Mouse (Mus musculus) adrenal gland, adult 2 months (tissue): ENCODE results near the gene Dok7. TPM values are rescaled to one million over a fixed set of nuclear protein-coding genes. Genes with fewer than 3 reads are reported as not detected.

Experiments
- DNase-seq: peaks from one replicate; pipeline ENCODE4 v3.0.0; 2021
- long read RNA-seq: library from polyadenylated mRNA; stranded (forward); transcript quantifications from one replicate; pipeline ENCODE4 v2.0.0, GENCODE M21; 2021
- polyA plus RNA-seq: library from polyadenylated mRNA; depleted of rRNA; stranded (reverse); fragments of >200 nt; gene quantifications from 2 replicates; pipeline ENCODE4 v1.2.3, GENCODE M21; 2012; rRNA removed
- total RNA-seq, 2 experiments: library from RNA; stranded (reverse); gene quantifications; 2 replicates each; pipeline ENCODE4 v1.2.3; 2021

Gene Dok7
- total RNA-seq: 10 to 100 TPM in 1 of 2 experiments, 1 to 10 TPM in 1; 4.8 to 17.0 TPM
- 12.4 and 12.7 TPM in 2 replicates for polyA plus RNA-seq
- long read RNA-seq, transcript Dok7-203 (7 exons, 2,779 nt): major isoform, 12 of 19 reads
- long read RNA-seq, partial matches to known transcripts: 4 of 19 reads
- long read RNA-seq, other reads (novel, unspliced or antisense): 2 of 19 reads

DNA sequence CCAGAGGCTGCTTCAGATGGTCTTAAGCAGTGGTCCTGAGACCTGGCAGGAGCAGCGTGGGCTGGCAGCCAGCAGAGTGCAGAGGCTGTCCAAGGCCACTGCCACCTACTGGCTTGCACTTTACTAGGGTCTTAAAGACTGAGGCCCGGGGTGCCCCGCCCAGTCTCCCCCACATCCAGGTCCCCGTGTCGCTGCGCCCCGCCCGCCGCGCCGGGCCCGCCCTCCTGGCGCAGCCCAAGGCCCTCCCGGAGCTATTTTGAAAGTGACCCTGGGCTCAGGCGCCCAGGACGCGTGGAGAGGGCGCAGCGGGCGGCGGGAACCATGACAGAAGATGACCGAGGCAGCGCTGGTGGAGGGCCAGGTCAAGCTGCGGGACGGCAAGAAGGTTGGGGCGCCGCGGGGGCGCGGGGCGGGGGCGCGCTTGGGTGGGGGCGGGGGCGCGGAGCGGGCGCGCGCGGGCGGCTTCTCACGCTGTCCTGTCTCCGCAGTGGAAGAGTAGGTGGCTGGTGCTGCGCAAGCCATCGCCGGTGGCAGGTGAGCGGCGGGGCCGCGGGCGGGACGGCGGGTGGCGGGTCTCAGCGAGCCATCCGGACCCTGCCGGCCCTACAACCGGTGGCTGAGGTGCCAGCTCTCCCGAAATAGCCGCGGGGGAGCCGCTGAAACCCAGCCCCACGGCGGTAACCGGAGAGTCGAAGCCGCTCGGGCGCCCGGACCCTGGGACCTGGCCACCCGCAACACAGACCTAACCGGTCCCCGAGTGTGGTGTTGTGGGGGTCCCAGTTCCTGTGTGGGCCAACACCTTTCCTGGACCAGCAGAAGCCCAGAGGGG lies at the start of gene Dok7:
Dok7 (plus strand) TSS at position 163 of the 829 bp plus-strand sequence.
- DNase-seq: peak; percentile 88

DNA sequence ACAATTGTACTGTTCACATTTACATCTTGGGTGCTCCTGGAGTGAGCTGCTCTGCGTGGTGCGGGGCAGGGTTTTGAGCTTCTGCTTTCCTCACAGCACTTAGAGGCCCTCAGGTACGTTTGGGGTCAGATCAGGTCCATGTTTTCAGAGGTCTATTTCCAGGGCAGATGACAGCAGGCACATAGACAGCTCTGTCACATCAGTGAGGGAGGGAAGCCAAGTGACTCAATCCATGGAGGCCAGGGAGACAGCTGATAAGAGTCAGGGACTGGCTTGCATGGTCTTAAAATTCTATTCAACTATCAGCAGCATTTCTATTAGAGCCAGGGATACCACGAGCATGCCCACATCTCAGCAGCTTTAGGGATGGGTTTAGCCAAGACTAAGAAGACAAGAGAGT lies 47.4 kb upstream of the Dok7 start:
- DNase-seq: peak; percentile 69

DNA sequence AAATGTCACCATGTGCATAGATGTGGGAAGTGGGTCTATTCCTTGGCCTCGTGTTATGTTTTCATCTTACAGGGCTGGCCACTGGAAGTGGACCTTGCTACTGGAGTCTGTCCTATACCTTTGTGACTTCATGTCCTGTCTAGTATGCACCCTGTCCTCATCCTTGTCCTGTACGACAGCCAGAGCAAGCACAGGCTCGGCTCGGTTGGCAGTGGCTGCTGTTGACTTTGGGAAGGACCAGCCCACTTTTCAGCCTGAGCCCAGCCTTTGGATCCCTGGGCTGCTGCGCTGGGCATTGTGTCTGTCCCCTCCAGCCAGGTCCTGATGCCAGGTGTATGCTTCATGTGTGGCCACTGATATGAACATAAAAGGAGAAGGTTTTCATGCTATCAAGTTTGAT lies 45.9 kb upstream of the Dok7 start:
- DNase-seq: no peak

DNA sequence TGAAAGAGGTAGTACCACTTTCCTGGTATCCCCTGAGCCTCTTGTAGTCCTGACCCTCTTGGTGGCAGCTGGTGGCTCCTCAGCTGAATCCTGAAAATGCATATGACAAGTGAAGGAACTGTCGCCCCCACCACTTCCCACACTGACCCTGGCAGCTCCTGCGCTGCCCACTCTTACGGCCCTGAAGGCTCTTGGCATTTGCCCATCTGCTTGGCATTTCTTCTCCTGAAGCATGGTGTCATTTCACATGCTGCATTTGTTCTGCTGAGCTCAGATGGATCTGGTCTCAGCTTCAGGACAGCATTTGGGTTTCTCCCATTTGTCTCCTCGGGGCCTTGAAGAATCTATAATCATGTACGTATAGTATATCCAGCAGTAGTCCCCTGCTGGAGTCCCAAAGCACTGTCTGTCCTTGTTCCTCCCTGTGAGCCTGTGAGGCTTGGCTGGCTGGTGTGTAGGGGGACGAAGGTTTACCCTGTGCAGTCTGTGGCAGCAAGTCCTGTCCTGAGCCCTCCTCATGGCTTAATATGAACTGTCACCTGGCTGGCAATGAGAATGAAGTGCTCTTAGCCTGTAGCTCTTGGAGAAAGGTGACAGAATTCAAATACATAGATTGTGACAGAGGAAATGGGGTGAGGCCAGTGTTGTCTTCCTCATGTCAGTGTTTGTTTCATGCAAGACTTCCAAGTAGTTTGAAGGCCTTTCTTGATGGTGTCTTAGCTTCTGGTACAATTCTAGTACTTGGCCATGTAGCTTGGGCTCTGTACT lies 45.2 kb upstream of the Dok7 start:
- no peak for DNase-seq

DNA sequence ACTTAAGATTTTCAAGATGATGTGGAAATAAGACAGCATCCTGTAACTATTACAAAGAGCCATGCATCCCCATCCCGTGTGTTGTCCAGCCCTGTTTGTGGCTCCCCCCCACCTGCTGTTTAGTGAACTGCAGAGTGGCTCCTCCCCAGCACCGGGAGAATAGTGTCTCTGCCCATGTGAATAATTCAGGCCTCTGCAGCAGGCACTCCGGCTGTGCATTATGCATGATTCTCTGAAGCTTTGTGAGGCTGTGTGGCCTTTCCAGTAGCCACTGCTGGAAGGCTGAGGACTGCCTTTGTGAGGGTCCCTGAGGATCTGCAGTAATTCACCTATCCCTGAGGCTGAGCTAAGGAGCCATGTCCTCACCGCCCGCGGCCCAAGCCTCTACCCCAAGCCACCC lies 42.5 kb upstream of the Dok7 start:
- DNase-seq: no peak

- no peak for DNase-seq
Measured at GRCm38 (mm10) chr5:35019673-35020300, 36.8 kb upstream of the Dok7 start.

GRCm38 (mm10) chr5:35020410-35021241 lies 35.9 kb upstream of the Dok7 start:
- DNase-seq: no peak

DNA sequence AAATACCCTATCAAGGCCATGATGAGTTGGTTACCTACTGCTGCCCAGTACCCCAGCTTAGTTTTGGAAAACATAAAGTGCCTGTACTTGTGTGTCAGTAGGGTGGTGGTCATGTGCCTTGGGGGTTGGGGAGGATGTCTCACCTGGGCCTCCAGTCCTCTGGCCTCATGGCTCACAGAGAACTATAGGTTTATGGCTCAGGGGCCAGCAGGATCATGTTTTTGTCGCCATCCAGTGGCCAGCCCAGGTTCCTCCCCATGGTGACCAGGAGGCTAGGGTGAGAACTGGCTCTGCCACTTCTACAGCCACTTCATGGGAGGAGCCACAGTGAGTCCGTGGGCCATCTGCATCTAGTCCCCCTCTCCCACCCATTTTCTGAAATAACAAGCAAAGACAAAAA lies 31.6 kb upstream of the Dok7 start:
- DNase-seq: peak; percentile 74

- DNase-seq: no peak
Measured at GRCm38 (mm10) chr5:35029303-35029702, 27.3 kb upstream of the Dok7 start.

GRCm38 (mm10) chr5:35029755-35030154 lies 26.8 kb upstream of the Dok7 start:
- DNase-seq: no peak

DNA sequence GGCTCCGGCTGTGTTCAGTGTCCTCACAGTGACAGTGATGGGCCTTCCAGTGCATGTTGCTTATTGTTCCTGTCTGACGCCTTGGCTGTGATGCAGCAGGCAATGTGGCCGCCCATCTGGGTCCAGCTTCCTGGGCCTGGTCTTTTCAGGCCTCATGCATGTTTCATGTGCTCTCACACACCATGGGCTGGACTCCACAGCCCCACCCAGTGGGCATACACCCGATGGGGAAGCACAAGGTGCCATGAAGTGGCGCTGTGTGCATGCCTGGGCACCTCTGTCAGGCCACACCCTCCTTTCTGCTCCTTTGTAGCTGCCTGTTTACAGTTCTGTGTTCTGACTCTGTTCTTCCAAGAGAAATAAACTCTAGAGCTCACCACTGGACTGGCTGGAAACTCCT lies 23.5 kb upstream of the Dok7 start:
- no peak for DNase-seq

DNA sequence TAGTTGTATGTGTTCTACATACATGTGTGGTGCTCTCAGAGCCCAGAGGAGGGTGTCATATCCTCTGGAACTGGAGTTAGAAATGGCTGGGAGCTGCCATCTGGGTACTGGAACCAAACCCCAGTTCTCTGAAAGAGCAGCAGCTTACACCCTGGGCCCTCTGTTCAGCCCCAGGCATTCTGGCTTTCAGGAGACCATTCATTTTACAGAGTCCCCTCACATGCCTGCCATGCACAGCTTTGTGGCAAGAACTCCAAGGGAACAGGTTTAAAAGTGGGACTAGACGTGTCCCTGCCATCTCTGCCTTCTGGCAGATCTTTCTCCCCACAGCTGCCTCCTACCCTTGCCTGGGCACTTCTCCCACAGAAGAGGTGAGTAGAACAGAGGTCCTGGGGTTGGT lies 22.9 kb upstream of the Dok7 start:
- no peak for DNase-seq

DNA sequence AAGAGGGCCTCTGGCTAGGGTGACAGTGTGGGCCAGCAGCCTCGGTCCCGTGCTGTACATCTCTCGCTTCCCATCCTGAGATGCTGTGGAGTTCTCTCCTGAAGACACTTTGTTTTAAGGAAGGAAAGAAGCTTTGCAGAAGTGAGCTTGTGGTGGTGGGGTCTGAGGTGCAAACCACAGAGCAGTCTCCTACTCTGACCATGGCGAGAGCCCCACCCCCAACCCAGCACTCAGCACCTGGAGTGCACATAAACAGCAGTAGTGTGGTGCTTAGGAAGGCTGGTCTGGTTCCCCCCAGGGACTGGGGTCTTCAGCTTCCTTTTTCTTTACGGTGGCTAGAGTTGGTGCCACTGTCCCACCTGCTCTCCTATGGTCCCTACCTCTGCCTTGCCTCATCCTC lies 21.4 kb upstream of the Dok7 start:
- no peak for DNase-seq

GRCm38 (mm10) chr5:35035795-35036194 lies 20.8 kb upstream of the Dok7 start:
- DNase-seq: no peak

GRCm38 (mm10) chr5:35037438-35037837 lies 19.1 kb upstream of the Dok7 start:
- DNase-seq: no peak

- peak; percentile 32 for DNase-seq
Measured at GRCm38 (mm10) chr5:35041268-35041829, 15.2 kb upstream of the Dok7 start, which contains the start of gene Hgfac. TSS of gene Hgfac (plus strand) at chr5:35041509.

DNA sequence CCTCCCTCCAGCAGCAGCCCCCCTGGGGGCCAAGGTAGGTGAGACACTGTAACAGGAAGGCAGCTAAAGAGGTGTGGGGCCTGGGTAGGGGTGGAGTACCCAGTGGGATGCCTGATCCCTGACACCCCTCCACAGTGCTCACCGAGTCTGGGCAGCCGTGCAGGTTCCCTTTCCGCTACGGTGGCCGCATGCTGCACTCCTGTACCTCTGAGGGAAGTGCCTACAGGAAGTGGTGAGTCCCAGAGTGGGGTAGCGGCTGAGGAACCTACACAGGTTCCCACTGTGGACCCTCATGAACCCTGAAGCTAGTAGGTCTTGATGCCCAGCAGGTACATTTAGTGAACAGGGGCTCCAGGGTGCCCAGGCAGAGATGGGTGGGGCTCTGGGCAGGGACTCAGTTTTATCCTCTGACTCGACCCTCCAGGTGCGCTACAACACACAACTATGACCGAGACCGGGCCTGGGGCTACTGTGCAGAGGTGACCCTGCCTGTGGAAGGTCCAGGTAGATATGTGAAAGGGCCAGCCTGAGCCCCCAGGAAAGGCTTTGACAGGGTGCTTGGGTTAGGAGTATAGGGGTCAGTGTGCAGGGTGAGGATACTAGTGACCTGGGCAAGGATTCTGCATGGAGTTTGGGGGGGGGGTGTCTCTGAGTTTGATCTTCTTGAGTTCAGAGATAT lies 14.0 kb upstream of the Dok7 start:
- no peak for DNase-seq

DNA sequence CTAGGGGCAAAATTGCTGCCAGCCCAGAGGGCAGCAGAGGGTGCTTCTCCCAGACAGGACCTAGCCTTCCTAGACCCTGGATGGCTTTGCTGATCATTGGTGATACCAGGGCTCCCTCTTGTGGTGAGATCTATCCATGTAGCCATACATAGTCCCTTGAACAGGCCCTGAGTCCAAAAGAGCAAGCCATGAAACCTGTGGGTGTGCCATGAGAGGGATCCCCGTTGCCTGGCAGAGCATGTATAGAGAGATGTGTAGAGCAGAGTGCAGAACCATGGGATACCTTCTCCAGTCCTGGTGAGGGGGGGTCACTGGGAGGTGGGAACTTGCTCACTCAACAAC lies 13.5 kb upstream of the Dok7 start:
- DNase-seq: peak; percentile 81

GRCm38 (mm10) chr5:35050541-35050940 lies 6.0 kb upstream of the Dok7 start:
- DNase-seq: no peak

- DNase-seq: no peak
Measured at GRCm38 (mm10) chr5:35054628-35055027, 1.9 kb upstream of the Dok7 start.

DNA sequence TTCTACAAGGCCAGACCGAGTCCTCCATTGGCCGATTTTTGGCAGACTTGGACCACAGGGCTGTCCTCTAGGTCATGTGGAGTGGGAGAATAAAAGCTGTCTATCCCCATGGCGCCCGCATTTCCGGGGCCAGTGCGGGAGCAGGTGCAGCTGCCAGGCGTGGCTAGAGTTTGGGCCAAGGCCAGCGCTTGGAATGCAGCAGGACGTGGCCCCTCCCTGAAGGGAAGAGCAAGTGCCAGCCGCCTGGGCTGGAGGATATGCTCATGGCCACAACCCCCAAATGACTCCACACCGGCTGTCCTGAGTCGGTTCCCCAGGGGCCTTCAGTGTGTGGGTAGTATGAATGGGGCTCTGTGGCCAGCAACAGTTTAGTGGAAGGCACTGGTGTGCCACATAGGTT lies 1.5 kb upstream of the Dok7 start:
- DNase-seq: peak; percentile 83
